Mouse (Mus musculus): ENCODE data around the gene Pafah1b1.

The Pafah1b1 gene

GRCm38 (mm10) chr11:74662221-74662620 lies 62.2 kb downstream of the Pafah1b1 start:
- DNase-seq (ENCODE audit: low spot score in 2 of 2), result no peak

GRCm38 (mm10) chr11:74661641-74662040 lies 62.8 kb downstream of the Pafah1b1 start:
- no peak for DNase-seq (ENCODE audit: low spot score in 2 of 2)

- DNase-seq (ENCODE audit: low spot score in 2 of 2), result no peak
Observed at GRCm38 (mm10) chr11:74660336-74660735, 64.1 kb downstream of the Pafah1b1 start.

GRCm38 (mm10) chr11:74655941-74656340 lies 68.5 kb downstream of the Pafah1b1 start:
- no peak for DNase-seq (ENCODE audit: low spot score in 2 of 2)

- DNase-seq (ENCODE audit: low spot score in 2 of 2), result no peak
Observed at GRCm38 (mm10) chr11:74653385-74653784, 71.1 kb downstream of the Pafah1b1 start.

- no peak for DNase-seq (ENCODE audit: low spot score in 2 of 2)
Observed at GRCm38 (mm10) chr11:74652791-74653191, 71.7 kb downstream of the Pafah1b1 start.

- DNase-seq (ENCODE audit: low spot score in 2 of 2), result no peak
Observed at GRCm38 (mm10) chr11:74650576-74651100, 73.8 kb downstream of the Pafah1b1 start.

GRCm38 (mm10) chr11:74649647-74650551 lies 74.6 kb downstream of the Pafah1b1 start:
- DNase-seq (ENCODE audit: low spot score in 2 of 2), result no peak

GRCm38 (mm10) chr11:74649095-74649646 lies 75.3 kb downstream of the Pafah1b1 start, which contains the start of gene Cluh:
Cluh (plus strand) TSS chr11:74649495.
- peak; percentile 97 to 99 for DNase-seq (ENCODE audit: low spot score in 2 of 2)

GRCm38 (mm10) chr11:74648676-74649075 lies 75.8 kb downstream of the Pafah1b1 start:
- DNase-seq (ENCODE audit: low spot score in 2 of 2), result no peak

- DNase-seq (ENCODE audit: low spot score in 2 of 2), result no peak
Observed at GRCm38 (mm10) chr11:74647966-74648365, 76.5 kb downstream of the Pafah1b1 start.

- no peak for DNase-seq (ENCODE audit: low spot score in 2 of 2)
Observed at GRCm38 (mm10) chr11:74639628-74640027, 84.8 kb downstream of the Pafah1b1 start.

GRCm38 (mm10) chr11:74638791-74639411 lies 85.6 kb downstream of the Pafah1b1 start:
- DNase-seq (ENCODE audit: low spot score in 2 of 2), result no peak

GRCm38 (mm10) chr11:74637971-74638790 lies 86.3 kb downstream of the Pafah1b1 start:
- peak; percentile 77 to 80 for DNase-seq (ENCODE audit: low spot score in 2 of 2)

GRCm38 (mm10) chr11:74637486-74637885 lies 87.0 kb downstream of the Pafah1b1 start:
- no peak for DNase-seq (ENCODE audit: low spot score in 2 of 2)

GRCm38 (mm10) chr11:74634490-74635275 lies 89.8 kb downstream of the Pafah1b1 start:
- peak; percentile 28 to 72 for DNase-seq (ENCODE audit: low spot score in 2 of 2)

GRCm38 (mm10) chr11:74631880-74632789 lies 92.3 kb downstream of the Pafah1b1 start:
- no peak for DNase-seq (ENCODE audit: low spot score in 2 of 2)

GRCm38 (mm10) chr11:74627481-74627880 lies 97.0 kb downstream of the Pafah1b1 start:
- DNase-seq (ENCODE audit: low spot score in 2 of 2), result no peak

GRCm38 (mm10) chr11:74625333-74625732 lies 99.1 kb downstream of the Pafah1b1 start:
- no peak for DNase-seq (ENCODE audit: low spot score in 2 of 2)
